Mouse (Mus musculus) kidney, embryonic 16.5 days (tissue): Measurements from ENCODE around the gene Ccno. TPM values are rescaled to one million over a fixed set of nuclear protein-coding genes. Genes with fewer than 3 reads are reported as not detected.

Experiments used
- ATAC-seq: fragments of 200-750 bp; cut with Nextera tagmentation; 2 replicates; pipeline ENCODE4 v1.8.0; 2017; ENCODE audit warnings: moderate TSS enrichment; ENCODE audit not compliant: low FRiP score, low TSS enrichment
- H3K27ac ChIP-seq: fragments of 300-500 bp; sonication (generic); 2 replicates; pipeline ENCODE4 v1.5.1; 2014; ENCODE audit warnings: low read length
- H3K27me3 ChIP-seq: fragments of 300-500 bp; sonication (generic); 2 replicates; pipeline ENCODE4 v1.6.1; 2014; ENCODE audit warnings: low read length, control low read depth, mixed read lengths; ENCODE audit not compliant: insufficient read depth
- H3K36me3 ChIP-seq: fragments of 300-500 bp; sonication (generic); 2 replicates; pipeline ENCODE4 v1.6.1; 2014; ENCODE audit warnings: low read length, control low read depth, mixed read lengths; ENCODE audit not compliant: insufficient read depth
- H3K4me1 ChIP-seq: fragments of 300-500 bp; sonication (generic); 2 replicates; pipeline ENCODE4 v1.6.1; 2014; ENCODE audit warnings: low read length, control low read depth, mixed read lengths; ENCODE audit not compliant: insufficient read depth
- H3K4me2 ChIP-seq: fragments of 300-500 bp; sonication (generic); replicated peaks from 2 replicates; pipeline ENCODE4 v1.6.1; 2014; ENCODE audit warnings: low read depth, low read length
- H3K4me3 ChIP-seq: fragments of 300-500 bp; sonication (generic); 2 replicates; pipeline ENCODE4 v1.5.1; 2014; ENCODE audit warnings: mild to moderate bottlenecking, low read length
- H3K9ac ChIP-seq: fragments of 300-500 bp; sonication (generic); replicated peaks from 2 replicates; pipeline ENCODE4 v1.6.1; 2014; ENCODE audit warnings: low read length
- H3K9me3 ChIP-seq: fragments of 300-500 bp; sonication (generic); 2 replicates; pipeline ENCODE4 v1.6.1; 2016; ENCODE audit warnings: low read length, control low read depth
- WGBS: fragments of 180-500 bp; shearing (Covaris S2); extraction: QIAGEN DNeasy Blood & Tissue Kit; methylation state at CpG from one replicate; pipeline ENCODE4 v1.1.7; 2014; 5-methylcytosine and 5-hydroxymethylcytosine counted together
- polyA plus RNA-seq: library from polyadenylated mRNA; unstranded; fragments of >200 nt; fragmentation: Nextera tagmentation; extraction: Ambion mirVana; gene quantifications from 2 replicates; pipeline ENCODE4 v1.2.1, GENCODE M21; 2015

Gene Ccno
- polyA plus RNA-seq, 1 experiment from 2014 or later: 0.57 TPM

DNA sequence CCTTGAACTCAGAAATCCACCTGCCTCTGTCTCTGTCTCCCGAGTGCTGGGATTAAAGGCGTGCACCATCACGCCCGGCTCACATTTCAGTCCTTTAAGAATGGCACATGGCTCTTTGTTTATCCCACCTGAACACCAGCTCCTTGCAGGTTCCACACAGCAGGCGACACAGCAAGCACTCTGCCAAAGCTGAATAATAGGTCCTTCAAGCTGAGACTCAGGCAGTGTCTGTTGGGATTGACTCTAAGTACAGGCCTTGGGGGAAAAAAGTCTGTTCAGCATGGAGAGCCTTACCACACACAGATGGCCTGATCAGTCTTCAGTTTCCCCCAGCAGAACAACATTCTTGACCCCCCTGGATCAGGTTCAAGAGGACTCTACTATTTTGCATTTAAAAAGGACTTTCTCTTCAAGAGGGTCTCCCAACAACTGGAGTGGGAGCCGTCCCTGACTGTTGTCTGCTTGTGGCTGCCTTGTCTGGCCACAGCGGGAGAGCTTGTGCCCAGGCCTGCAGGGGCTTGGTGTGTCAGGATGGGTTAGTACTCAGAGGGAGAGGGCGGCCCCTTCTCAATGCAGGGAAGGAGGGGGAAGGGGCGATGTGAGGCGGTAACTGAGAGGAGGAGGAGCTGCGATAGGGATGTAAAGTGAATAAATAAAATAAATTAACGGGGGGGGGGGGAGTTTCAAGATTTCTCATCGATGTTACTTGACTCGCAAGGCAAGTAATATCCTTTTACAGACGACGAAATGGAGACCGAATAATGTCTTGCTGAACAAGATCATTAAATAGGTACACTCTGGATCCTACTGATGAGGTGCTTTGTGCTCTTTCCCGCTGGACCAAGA, 1.8 kb upstream of the Ccno start:
- Histone ChIP-seq H3K4me1 (peaks cover 34% of the 10 kb centered on the region), H3K27ac (no peak overlapping the region), H3K9me3 (no peaks in the 10 kb centered on the region), H3K36me3 (no peaks in the 10 kb centered on the region), H3K27me3 (peaks cover 55% of the 10 kb centered on the region), H3K9ac (no peak overlapping the region), H3K4me2 (0 out of 2 replicates have a peak overlapping the region, but pooled peaks have one; percentile 99), H3K4me3 (no peak overlapping the region)
- WGBS: 14% methylated on average over 16 of the region's 18 CpGs
- no peak for ATAC-seq

DNA sequence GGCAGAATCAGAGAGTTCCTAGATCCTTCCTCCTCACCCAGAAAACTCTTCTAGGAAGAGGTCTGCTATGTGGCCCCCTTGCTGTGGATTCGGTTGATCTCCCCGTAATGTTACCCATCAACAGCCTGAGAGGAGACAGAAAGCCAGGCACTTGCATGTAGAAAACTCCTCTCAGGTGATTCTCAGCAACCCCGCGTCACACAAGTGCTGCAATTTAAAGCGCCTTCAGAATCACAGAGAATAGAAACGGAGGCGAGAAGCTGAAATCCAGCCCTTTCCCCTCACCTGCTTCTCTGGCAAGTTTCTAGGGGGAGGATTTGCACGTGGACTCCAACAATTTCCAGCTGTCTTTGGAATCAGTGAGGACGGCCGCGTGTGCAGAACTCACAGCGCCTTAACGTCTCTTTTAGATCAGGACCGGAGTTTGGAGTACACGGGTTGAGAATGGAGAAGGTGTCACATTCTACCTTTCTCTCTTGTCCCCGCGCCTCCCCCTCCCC, 1.1 kb upstream of the Ccno start:
- Histone ChIP-seq H3K36me3 (no peaks in the 10 kb centered on the region), H3K4me1 (peaks cover 37% of the 10 kb centered on the region), H3K27me3 (peaks cover 62% of the 10 kb centered on the region), H3K4me2 (peak overlapping the region; percentile 99), H3K9ac (no peak overlapping the region), H3K9me3 (no peaks in the 10 kb centered on the region), H3K27ac (no peak overlapping the region), H3K4me3 (peak overlapping the region; percentile 63)
- under 1% methylated on average over 17 of the region's 17 CpGs for WGBS
- no peak for ATAC-seq

- H3K4me2 ChIP-seq: peak overlapping the region; percentile 99
- H3K36me3 ChIP-seq: no peaks in the 10 kb centered on the region
- H3K9me3 ChIP-seq: no peaks in the 10 kb centered on the region
- peaks cover 37% of the 10 kb centered on the region for H3K4me1 ChIP-seq
- peak overlapping the region; percentile 63 for H3K4me3 ChIP-seq
- under 1% methylated on average over 39 of the region's 39 CpGs for WGBS
- no peak overlapping the region for H3K27ac ChIP-seq
- peak overlapping the region; percentile 54 for H3K9ac ChIP-seq
- peaks cover 71% of the 10 kb centered on the region for H3K27me3 ChIP-seq
- peak; percentile 40 for ATAC-seq
These were observed 389 bp downstream of the Ccno start for GRCm38 (mm10) chr13:112987991-112988390.

DNA sequence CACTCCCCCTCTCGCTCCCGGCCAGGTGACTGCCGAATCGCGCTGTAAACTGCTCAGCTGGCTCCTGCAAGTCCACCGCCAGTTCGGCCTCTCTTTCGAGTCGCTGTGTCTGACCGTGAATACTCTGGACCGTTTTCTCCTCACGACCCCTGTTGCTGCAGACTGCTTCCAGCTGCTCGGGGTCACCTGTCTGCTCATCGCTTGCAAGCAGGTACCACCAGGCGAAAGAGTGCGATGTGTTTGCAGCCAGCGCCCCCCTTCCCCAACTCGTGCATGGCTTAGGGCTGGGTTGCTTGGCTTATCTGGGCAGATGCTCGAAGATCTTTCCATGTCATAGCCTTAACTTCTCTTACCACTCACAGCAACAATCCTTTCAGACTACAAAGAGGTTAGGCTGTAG, 1.3 kb downstream of the Ccno start:
- Histone ChIP-seq H3K9me3 (no peaks in the 10 kb centered on the region), H3K9ac (no peak overlapping the region), H3K36me3 (no peaks in the 10 kb centered on the region), H3K4me1 (peaks cover 45% of the 10 kb centered on the region), H3K4me3 (peak overlapping the region; percentile 63), H3K4me2 (peak overlapping the region; percentile 99), H3K27me3 (peaks cover 80% of the 10 kb centered on the region), H3K27ac (no peak overlapping the region)
- 1% methylated on average over 19 of the region's 19 CpGs for WGBS
- ATAC-seq: no peak

- Histone ChIP-seq H3K4me3 (peak overlapping the region; percentile 8; the same call in 1 of the 2 replicates), H3K27ac (no peak overlapping the region), H3K4me1 (peaks cover 49% of the 10 kb centered on the region), H3K4me2 (peak overlapping the region; percentile 33), H3K27me3 (peaks cover 82% of the 10 kb centered on the region), H3K36me3 (no peaks in the 10 kb centered on the region), H3K9me3 (no peaks in the 10 kb centered on the region), H3K9ac (no peak overlapping the region)
- 2% methylated on average over 23 of the region's 23 CpGs for WGBS
- no peak for ATAC-seq
These were observed 1.9 kb downstream of the Ccno start for GRCm38 (mm10) chr13:112989541-112989940.

DNA sequence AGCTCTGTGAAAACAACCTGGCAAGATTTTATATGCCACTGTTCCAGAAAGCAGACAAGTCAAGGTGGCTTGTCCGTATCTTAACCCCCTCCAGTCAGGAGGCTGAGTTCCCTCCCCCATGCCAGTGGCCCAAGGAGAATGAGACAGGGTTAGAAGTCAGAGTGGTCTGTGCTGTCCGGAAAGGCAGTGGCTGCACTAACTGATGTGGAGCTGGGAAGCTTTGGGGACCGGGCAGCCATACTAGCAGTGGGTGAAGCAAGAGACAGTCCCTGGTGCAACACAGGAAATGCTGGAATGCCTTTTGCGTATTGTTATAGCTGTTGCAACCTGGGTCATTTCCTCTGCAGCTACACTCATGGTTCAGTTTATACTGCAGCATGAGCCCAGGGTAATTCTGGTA, 2.7 kb downstream of the Ccno start:
- Histone ChIP-seq H3K27me3 (peaks cover 89% of the 10 kb centered on the region), H3K36me3 (no peaks in the 10 kb centered on the region), H3K4me1 (peaks cover 49% of the 10 kb centered on the region), H3K9ac (no peak overlapping the region), H3K4me2 (peak overlapping the region; percentile 12; the same call in 1 of the 2 replicates), H3K27ac (no peak overlapping the region), H3K9me3 (no peaks in the 10 kb centered on the region), H3K4me3 (no peak overlapping the region)
- WGBS: 11% methylated on average over 4 of the region's 4 CpGs
- no peak for ATAC-seq

DNA sequence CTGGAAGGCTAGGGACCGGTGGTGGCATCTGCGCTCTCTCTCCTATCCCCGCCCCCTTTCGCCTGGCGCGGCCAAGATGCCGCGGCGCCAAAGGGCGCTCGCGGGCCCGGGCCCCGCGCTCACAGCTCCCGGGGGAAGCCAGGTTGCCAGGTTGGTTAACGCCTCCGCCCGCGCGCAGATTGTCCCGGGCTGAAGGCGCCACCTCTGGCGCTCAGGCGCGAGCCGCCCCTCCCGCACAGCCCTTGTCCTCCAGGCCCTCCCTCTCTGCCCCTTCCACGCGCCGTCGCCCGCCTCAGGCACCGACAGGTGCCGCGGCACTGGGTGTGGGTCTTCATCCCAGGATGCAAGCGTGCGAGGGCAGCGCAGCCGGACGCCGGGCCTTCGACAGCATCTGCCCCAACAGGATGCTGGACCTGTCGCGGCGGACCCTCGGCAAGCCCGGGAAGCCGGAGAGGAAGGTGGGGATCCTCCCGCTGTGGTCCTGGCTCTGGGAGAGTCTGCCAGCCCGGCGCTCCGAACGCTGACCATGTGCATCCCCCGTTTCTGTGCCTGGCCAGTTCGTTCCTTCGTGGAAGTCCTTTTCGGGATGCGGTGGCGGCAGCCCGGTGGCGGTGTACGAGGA, 6.0 kb downstream of the Ccno start, which contains the start of gene Mcidas:
Mcidas (plus strand) TSS at position 315 of the 622 bp plus-strand sequence.
- Histone ChIP-seq H3K36me3 (no peaks in the 10 kb centered on the region), H3K9me3 (no peaks in the 10 kb centered on the region), H3K27me3 (peaks cover 93% of the 10 kb centered on the region), H3K4me3 (peak within 1 kb of the TSS; percentile 51), H3K4me1 (peaks cover 38% of the 10 kb centered on the region), H3K27ac (no peak within 1 kb of the TSS), H3K9ac (no peak within 1 kb of the TSS; the same call in 1 of the 2 replicates), H3K4me2 (peak within 1 kb of the TSS; percentile 84)
- under 1% methylated on average over 59 of the region's 63 CpGs for WGBS
- peak; percentile 33; the same call in 1 of the 2 replicates for ATAC-seq

- ATAC-seq: peak; percentile 67
- H3K4me3 ChIP-seq: peak overlapping the region; percentile 51
- peaks cover 38% of the 10 kb centered on the region for H3K4me1 ChIP-seq
- 0% methylated on average over 25 of the region's 25 CpGs for WGBS
- peak overlapping the region; percentile 84 for H3K4me2 ChIP-seq
- H3K9me3 ChIP-seq: no peaks in the 10 kb centered on the region
- H3K9ac ChIP-seq: no peak overlapping the region
- H3K27ac ChIP-seq: no peak overlapping the region
- H3K36me3 ChIP-seq: no peaks in the 10 kb centered on the region
- H3K27me3 ChIP-seq: peaks cover 93% of the 10 kb centered on the region
These were observed 6.6 kb downstream of the Ccno start for GRCm38 (mm10) chr13:112994191-112994590.

DNA sequence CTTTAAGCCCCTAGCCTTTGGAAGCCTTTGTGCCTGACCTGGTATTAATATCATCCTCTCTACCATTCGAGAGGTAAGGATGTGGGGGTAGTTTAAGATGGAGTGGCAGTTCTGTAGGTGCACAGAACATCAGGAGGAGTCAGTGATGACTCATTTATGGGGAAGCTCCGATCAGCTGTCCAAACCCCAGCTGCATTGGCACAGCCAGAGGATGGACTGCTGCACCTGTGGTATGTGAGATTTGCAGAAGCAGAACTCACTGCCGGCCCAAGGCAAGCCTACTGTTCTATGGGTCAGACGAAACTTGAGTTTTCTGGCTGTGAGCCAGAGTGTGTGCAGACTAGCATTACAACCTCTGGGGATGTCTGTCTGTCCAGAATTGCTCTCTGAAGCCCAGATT, 8.8 kb downstream of the Ccno start:
- Histone ChIP-seq H3K27me3 (peaks cover 88% of the 10 kb centered on the region), H3K9me3 (no peaks in the 10 kb centered on the region), H3K9ac (no peak overlapping the region), H3K4me3 (no peak overlapping the region), H3K4me2 (no peak overlapping the region), H3K27ac (no peak overlapping the region), H3K36me3 (no peaks in the 10 kb centered on the region), H3K4me1 (peaks cover 23% of the 10 kb centered on the region)
- 45% methylated on average over 4 of the region's 4 CpGs for WGBS
- ATAC-seq: no peak
